Mouse (Mus musculus): Measurements from ENCODE around the gene Vkorc1.
"Not testable (repeated sequence)": the region's sequence is repeated elsewhere in the genome, so short reads cannot be mapped to it uniquely, and the experiment has no call there.

Vkorc1 gene

GRCm38 (mm10) chr7:127895442-127895841 is at the start of gene Vkorc1, which contains the start of gene Gm21974:
Gene Vkorc1 (minus strand): TSS chr7:127895617.
Gene Gm21974 (minus strand): TSS chr7:127895454.
- peak; percentile 97 for DNase-seq

- DNase-seq = no peak
These were observed 49.2 kb upstream of the Vkorc1 start for GRCm38 (mm10) chr7:127944614-127945013.

- DNase-seq = not testable (repeated sequence)
These were observed 46.7 kb upstream of the Vkorc1 start for GRCm38 (mm10) chr7:127942097-127942496.

GRCm38 (mm10) chr7:127936216-127936884 is 40.9 kb upstream of the Vkorc1 start:
- DNase-seq = peak; percentile 38 to 44

GRCm38 (mm10) chr7:127935748-127936159 is 40.3 kb upstream of the Vkorc1 start:
- DNase-seq = no peak

GRCm38 (mm10) chr7:127935028-127935722 is 39.8 kb upstream of the Vkorc1 start:
- DNase-seq = peak; percentile 96

GRCm38 (mm10) chr7:127934075-127934474 is 38.7 kb upstream of the Vkorc1 start:
- peak in 1 of 2 experiments; percentile 32 for DNase-seq

GRCm38 (mm10) chr7:127932273-127933031 is 37.0 kb upstream of the Vkorc1 start:
- DNase-seq = no peak

GRCm38 (mm10) chr7:127931351-127932135 is 36.1 kb upstream of the Vkorc1 start:
- no peak for DNase-seq

- no peak for DNase-seq
These were observed 35.2 kb upstream of the Vkorc1 start for GRCm38 (mm10) chr7:127930636-127931035.

- no peak for DNase-seq
These were observed 34.5 kb upstream of the Vkorc1 start, which contains the start of gene Prss8 for GRCm38 (mm10) chr7:127929923-127930322. Gene Prss8 (minus strand): TSS chr7:127930104.

GRCm38 (mm10) chr7:127928596-127928995 is 33.2 kb upstream of the Vkorc1 start:
- DNase-seq = peak; percentile 62 to 75

GRCm38 (mm10) chr7:127927726-127928125 is 32.3 kb upstream of the Vkorc1 start:
- DNase-seq = no peak

- DNase-seq = no peak
These were observed 31.4 kb upstream of the Vkorc1 start for GRCm38 (mm10) chr7:127926846-127927245.

- no peak for DNase-seq
These were observed 30.6 kb upstream of the Vkorc1 start for GRCm38 (mm10) chr7:127926066-127926465.

- no peak for DNase-seq
These were observed 29.8 kb upstream of the Vkorc1 start for GRCm38 (mm10) chr7:127925252-127925651.

GRCm38 (mm10) chr7:127923714-127924113 is 28.3 kb upstream of the Vkorc1 start:
- DNase-seq = no peak

GRCm38 (mm10) chr7:127922451-127923275 is 27.2 kb upstream of the Vkorc1 start:
- DNase-seq = no peak

- peak in 1 of 2 experiments; percentile 40 for DNase-seq
These were observed 26.1 kb upstream of the Vkorc1 start for GRCm38 (mm10) chr7:127921516-127921915.

GRCm38 (mm10) chr7:127919290-127919689 is 23.9 kb upstream of the Vkorc1 start:
- DNase-seq = peak in 1 of 2 experiments; percentile 68

GRCm38 (mm10) chr7:127918203-127918602 is 22.8 kb upstream of the Vkorc1 start:
- peak; percentile 56 to 76 for DNase-seq
